Mouse (Mus musculus): Measurements from ENCODE around the gene Fgr. TPM values are rescaled to one million over a fixed set of nuclear protein-coding genes. Genes with fewer than 3 reads are reported as not detected.

Fgr gene
- polyA plus RNA-seq, 1 experiment, result not detected

DNA sequence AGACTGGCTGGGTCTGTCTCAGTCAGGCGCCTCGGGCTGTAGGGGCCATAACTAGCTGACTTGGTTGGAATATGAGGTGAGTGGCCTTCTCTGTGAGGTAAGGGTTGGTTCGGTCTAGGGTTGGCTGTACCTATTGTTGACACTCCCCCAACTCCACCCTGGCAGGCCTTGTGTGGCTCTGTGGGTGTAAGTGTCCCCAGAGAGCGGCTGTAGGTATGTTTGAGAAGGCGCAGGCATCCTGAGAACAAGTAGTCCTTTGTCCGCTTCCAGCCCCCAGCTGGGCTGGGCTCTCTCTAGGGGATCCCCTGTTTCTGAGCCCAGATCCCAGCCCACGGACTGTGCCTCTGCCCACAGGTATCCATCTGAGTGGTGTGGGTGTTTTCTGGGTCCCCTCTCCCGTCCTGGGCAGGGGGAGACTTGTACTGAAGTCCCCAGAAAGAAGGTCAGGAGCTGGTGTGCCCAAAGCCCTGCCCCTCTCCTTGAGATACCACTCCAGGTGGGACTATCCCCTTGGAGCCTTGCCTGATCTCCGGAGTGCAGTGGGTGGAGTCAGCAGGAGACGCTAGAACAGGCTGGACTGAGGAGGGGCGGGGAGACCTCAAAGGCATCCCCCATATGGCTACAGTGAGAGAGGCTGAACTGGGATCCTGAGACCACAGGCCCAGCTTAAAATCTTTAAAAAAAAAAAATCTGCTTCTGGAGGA, 72.0 kb downstream of the Fgr start:
- no peak for TF ChIP-seq GATA1 (IDR thresholded peaks at IDR 0.05; ENCODE audit: low read length)

DNA sequence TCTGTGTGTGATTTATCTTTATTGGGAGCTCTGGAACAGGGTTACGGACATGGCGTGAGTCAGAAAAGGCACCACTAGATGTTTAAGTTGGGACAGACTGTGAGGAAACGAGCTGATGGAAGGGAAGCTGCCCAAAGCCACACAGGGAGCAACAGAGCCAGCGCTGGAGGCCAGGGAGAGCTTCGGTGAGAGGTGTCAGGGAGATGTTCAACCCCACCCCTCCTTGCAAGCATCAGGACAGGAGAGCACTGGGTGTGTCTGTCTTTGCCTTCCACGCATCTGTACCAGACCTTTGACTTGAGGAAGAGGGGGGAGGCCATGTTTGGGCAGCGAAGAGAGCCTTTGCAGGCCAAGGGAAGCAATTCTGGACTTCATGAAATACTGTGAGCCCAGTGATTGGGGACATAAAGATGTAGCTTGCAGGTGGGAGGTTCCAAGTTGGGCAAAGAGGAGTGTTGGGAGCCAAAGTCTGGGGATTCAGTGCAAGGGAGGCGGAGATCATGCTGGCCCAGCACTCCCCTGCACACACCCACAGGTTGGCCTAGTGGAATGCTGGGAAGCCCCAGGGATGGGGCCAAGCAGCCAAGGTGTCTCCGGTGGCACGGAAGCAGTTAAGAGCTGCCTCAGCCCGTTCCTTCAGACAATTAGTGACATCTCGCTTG, 72.9 kb downstream of the Fgr start:
- TF ChIP-seq GATA1 (IDR thresholded peaks at IDR 0.05; ENCODE audit: low read length), result no peak

DNA sequence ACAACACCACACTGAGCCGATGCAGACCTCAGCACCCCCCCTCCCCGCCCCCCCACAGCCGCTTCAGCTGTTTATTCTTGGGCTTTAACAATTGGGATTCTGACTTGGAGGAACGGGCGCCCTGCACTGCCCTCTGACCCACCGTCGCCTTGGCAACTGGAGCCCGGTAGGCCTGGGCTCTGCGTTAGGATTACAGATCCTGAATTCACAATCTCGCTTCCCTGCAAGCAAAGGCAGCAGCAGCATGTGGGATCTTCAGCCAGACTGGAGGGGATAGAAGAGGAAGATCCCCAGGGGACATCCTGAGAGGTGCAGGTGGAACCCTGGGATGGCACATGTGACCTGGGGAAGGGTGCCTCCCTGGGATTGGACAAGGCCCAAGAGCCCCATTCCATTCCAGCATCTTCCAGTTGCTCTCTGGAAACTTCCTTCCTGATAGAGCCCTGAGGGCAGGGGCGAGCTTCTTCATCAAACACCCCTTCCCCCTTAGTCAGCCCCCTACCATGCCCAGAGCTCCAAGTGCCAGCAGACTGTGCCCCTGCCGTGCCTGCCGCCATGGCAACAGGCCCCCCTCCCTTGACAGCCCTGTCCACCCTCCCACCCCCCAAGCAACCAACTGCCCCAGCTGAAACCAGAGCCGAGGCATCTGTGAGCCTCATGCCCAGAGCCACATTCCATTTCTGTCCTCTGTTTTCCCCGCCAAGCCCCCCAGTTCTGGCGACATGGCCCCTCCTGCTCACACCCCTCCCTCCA, 73.6 kb downstream of the Fgr start:
- TF ChIP-seq GATA1 (IDR thresholded peaks at IDR 0.05; ENCODE audit: low read length), result no peak

GRCm38 (mm10) chr4:133049071-133049920, 75.4 kb downstream of the Fgr start:
- TF ChIP-seq GATA1 (IDR thresholded peaks at IDR 0.05; ENCODE audit: low read length), result no peak

DNA sequence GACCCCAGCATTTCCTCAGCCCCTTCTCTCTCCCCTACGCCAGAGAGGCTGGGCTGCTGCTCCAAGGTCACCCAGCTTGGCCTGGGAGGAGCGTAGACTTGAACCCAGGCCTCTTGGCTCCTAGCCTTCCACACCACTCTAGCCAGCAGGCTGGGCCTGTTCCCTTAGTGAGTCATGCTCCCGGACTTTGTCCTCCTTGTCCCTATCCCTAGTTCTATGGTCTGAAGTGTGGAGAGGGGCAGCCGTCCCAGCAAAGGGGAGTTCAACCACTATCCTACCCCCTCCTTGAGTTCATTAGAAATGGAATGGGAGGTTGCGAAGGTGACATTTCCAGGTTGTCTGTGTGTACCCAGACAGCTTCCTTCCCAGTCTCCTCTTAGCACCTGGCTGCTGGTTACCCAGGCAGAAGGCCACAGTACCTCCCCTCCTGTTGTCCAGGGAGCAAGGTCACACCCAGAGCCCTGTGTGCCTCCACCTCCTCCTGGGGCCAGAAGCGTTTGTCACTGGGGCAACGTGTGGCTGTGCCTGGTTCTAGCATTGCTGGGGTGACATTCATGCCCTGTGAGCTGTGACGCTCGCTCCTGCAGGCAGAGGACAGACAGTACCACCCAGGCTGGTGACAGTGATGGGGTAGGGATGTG, 76.4 kb downstream of the Fgr start:
- TF ChIP-seq GATA1 (IDR thresholded peaks at IDR 0.05; ENCODE audit: low read length), result no peak

DNA sequence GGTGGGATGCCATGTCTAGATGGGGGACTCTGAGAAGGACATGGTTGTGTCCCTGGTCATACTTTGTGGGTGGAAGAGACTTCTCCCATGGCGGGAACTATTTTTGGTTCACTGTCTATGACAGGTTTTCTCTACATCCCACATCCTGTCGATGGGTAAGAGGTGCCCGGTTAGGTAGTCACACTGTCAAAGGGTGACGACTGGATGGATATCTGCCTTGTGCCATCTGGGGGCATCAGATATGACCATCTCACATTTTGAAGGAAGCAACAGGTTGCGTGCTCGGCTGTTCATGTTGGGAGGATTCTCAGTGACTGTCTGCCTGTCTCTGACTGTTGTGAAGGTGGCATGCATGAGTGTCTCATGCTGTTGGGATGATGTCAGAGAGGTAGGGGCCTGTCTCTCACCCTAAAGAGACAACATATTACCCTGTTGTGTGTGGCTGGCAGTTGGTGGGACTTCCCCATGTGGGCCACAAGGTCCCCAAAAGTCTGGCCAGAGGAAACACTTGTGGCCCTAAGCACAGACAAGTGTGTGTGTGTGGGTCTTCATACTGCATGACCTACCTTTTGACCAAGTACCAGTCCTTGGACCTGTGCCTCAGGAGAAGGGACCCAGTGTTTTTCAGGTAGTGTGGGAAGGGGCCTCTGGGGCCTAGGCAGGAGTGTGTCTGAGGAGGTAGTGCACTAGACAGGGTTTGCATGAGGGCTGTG, 77.1 kb downstream of the Fgr start:
- TF ChIP-seq GATA1 (IDR thresholded peaks at IDR 0.05; ENCODE audit: low read length), result no peak

- TF ChIP-seq GATA1 (IDR thresholded peaks at IDR 0.05; ENCODE audit: low read length), result no peak
Measured at GRCm38 (mm10) chr4:133051550-133051865, 77.6 kb downstream of the Fgr start.

Other genes with a start within 250 kb of the Fgr start
- gene Xkr8, start 241.5 kb upstream of the Fgr start, polyA plus RNA-seq (2012), result 0.70 and 0.84 TPM in 2 replicates
- gene Smpdl3b, start 216.8 kb upstream of the Fgr start, polyA plus RNA-seq (2012), result 0.08 TPM in 2 replicates
- 86.1 and 88.1 TPM in 2 replicates for gene Rpa2, start 205.8 kb upstream of the Fgr start, polyA plus RNA-seq (2012)
- gene Themis2, start 177.7 kb upstream of the Fgr start, polyA plus RNA-seq (2012), result not detected in 2 replicates
- 59.8 and 60.6 TPM in 2 replicates for gene Ppp1r8, start 130.9 kb upstream of the Fgr start, polyA plus RNA-seq (2012)
- 6.6 and 7.0 TPM in 2 replicates for gene Stx12, start 89.6 kb upstream of the Fgr start, polyA plus RNA-seq (2012)
- gene Fam76a, start 51.5 kb upstream of the Fgr start, polyA plus RNA-seq (2012), result 16.4 and 23.0 TPM in 2 replicates
- gene Ahdc1, start 37.2 kb downstream of the Fgr start, polyA plus RNA-seq (2012), result 21.6 and 23.9 TPM in 2 replicates
- gene Wasf2, start 156.4 kb downstream of the Fgr start, polyA plus RNA-seq (2012), result 50.3 and 57.3 TPM in 2 replicates
- gene Cd164l2, start 238.0 kb downstream of the Fgr start, polyA plus RNA-seq (2012), result not detected in 2 replicates
- 0.03 TPM in 2 replicates for gene Gpr3, start 238.4 kb downstream of the Fgr start, polyA plus RNA-seq (2012)

Data from G1E-ER4 (cell line).